Mouse (Mus musculus) ES-E14 (cell line): ENCODE results near the gene 1110059E24Rik. TPM values are rescaled to one million over a fixed set of nuclear protein-coding genes. Genes with fewer than 3 reads are reported as not detected.

Experiments used
- DNase-seq: peaks from one replicate; pipeline ENCODE4 v3.0.0-alpha.2; 2013; ENCODE audit warnings: low read depth, low spot score
- H3K27ac ChIP-seq: 2 replicates; pipeline ENCODE4 v1.5.1; 2012; ENCODE audit warnings: low read depth, mild to moderate bottlenecking, low read length, moderate library complexity, mixed read lengths; ENCODE audit not compliant: poor library complexity, insufficient read depth, severe bottlenecking
- H3K36me3 ChIP-seq: 2 replicates; pipeline ENCODE4 v1.6.1; 2012; ENCODE audit warnings: mild to moderate bottlenecking, low read length, moderate library complexity, mixed read lengths; ENCODE audit not compliant: control insufficient read depth, poor library complexity, insufficient read depth, severe bottlenecking
- H3K4me1 ChIP-seq, 2 experiments: fragments of 150-350 bp in 1 of 2; sonication (generic) in 1 of 2; 2 replicates each; pipeline ENCODE4 v1.6.1; 2012; ENCODE audit warnings: low read length in 2 of 2, mild to moderate bottlenecking in 1 of 2, mixed read lengths in 1 of 2; ENCODE audit not compliant: control insufficient read depth in 2 of 2, insufficient read depth in 2 of 2, poor library complexity in 1 of 2
- H3K4me3 ChIP-seq, 2 experiments: fragments of 150-350 bp in 1 of 2; sonication (generic) in 1 of 2; 2 replicates each; pipeline ENCODE4 v1.5.1; 2012; ENCODE audit warnings: low read length in 2 of 2, low read depth in 1 of 2, mild to moderate bottlenecking in 1 of 2, mixed read lengths in 1 of 2; ENCODE audit not compliant: insufficient read depth in 1 of 2, poor library complexity in 1 of 2, severe bottlenecking in 1 of 2
- H3K9ac ChIP-seq: 2 replicates; pipeline ENCODE4 v1.6.1; 2012; ENCODE audit warnings: low read depth, mild to moderate bottlenecking, low read length, mixed read lengths; ENCODE audit not compliant: poor library complexity, insufficient read depth, severe bottlenecking
- H3K9me3 ChIP-seq: fragments of 150-350 bp; sonication (generic); 2 replicates; pipeline ENCODE4 v1.6.1; 2012; ENCODE audit warnings: low read depth, mild to moderate bottlenecking, low read length; ENCODE audit not compliant: control insufficient read depth, insufficient read depth
- CHD2 ChIP-seq: IDR thresholded peaks from 2 replicates; pipeline ENCODE4 v1.6.1; 2014; ENCODE audit warnings: mild to moderate bottlenecking, low read depth, low read length, inconsistent platforms
- HCFC1 ChIP-seq: IDR thresholded peaks from 2 replicates; pipeline ENCODE4 v1.6.1; 2012; ENCODE audit warnings: low read length, inconsistent platforms, borderline replicate concordance; ENCODE audit not compliant: insufficient read depth
- MAFK ChIP-seq: IDR thresholded peaks from 2 replicates; pipeline ENCODE4 v1.6.1; 2014; ENCODE audit warnings: mild to moderate bottlenecking, low read depth, low read length, inconsistent platforms; ENCODE audit not compliant: insufficient read depth
- ZC3H11A ChIP-seq: IDR thresholded peaks from 2 replicates; pipeline ENCODE4 v1.6.1; 2012; ENCODE audit warnings: low read depth, mild to moderate bottlenecking, inconsistent platforms, low read length, borderline replicate concordance
- ZNF384 ChIP-seq: IDR thresholded peaks from 2 replicates; pipeline ENCODE4 v1.6.1; 2012; ENCODE audit warnings: low read depth, low read length, inconsistent platforms
- in situ Hi-C, 2 experiments: fragments of 600-800 bp; cut with MboI; formaldehyde crosslinking; loops; one replicate each; pipeline ENCODE4 v1.15.1; 2025; ENCODE audit warnings: low sequenced_read_pairs in 2 of 2, inconsistent platforms in 1 of 2; ENCODE audit not compliant: unreplicated experiment in 2 of 2
- total RNA-seq: library from RNA; depleted of rRNA; stranded (reverse); fragments of 300-350 nt; gene quantifications from 2 replicates; pipeline ENCODE4 v1.2.3, GENCODE M21; 2012

1110059E24Rik gene
- total RNA-seq, 1 experiment = 38.9 TPM

- TF ChIP-seq ZC3H11A = no peak
- TF ChIP-seq MAFK = no peak
- TF ChIP-seq HCFC1 = no peak
- no peak for TF ChIP-seq ZNF384
Measured at GRCm38 (mm10) chr19:21669650-21670049, 16.9 kb upstream of the 1110059E24Rik start.

GRCm38 (mm10) chr19:21663756-21664456, 11.1 kb upstream of the 1110059E24Rik start:
- no peak overlapping the region for H3K9ac ChIP-seq
- no peak overlapping the region for H3K27ac ChIP-seq
- TF ChIP-seq ZNF384 = no peak
- TF ChIP-seq ZC3H11A = no peak
- TF ChIP-seq CHD2 = no peak
- no peak for TF ChIP-seq HCFC1
- TF ChIP-seq MAFK = no peak
- in situ Hi-C loops = no loop called here
- no peaks in the 10 kb centered on the region; the same call in 1 of the 2 replicates for H3K36me3 ChIP-seq
- H3K9me3 ChIP-seq = no peaks in the 10 kb centered on the region
- no peak overlapping the region for H3K4me3 ChIP-seq
- peaks cover 0 to 2% of the 10 kb centered on the region in 2 experiments; a peak in 2 of 4 replicates for H3K4me1 ChIP-seq
- no peak for DNase-seq

More at GRCm38 (mm10) chr19:21669650-21670049, 16.9 kb upstream of the 1110059E24Rik start:
- no peak overlapping the region for H3K4me3 ChIP-seq
- no peaks in the 10 kb centered on the region for H3K9me3 ChIP-seq
- peaks cover 0 to 2% of the 10 kb centered on the region in 2 experiments; a peak in 2 of 4 replicates for H3K4me1 ChIP-seq
- in situ Hi-C loops = no loop called here
- DNase-seq = no peak
- no peak overlapping the region for H3K9ac ChIP-seq
- no peak overlapping the region for H3K27ac ChIP-seq
- no peaks in the 10 kb centered on the region; the same call in 1 of the 2 replicates for H3K36me3 ChIP-seq

- peaks cover 0 to 2% of the 10 kb centered on the region in 2 experiments; a peak in 1 of 4 replicates for H3K4me1 ChIP-seq
- in situ Hi-C loops = no loop called here
- no peak overlapping the region for H3K9ac ChIP-seq
- no peak overlapping the region for H3K27ac ChIP-seq
- no peak for DNase-seq
- H3K36me3 ChIP-seq = no peaks in the 10 kb centered on the region; the same call in 1 of the 2 replicates
- no peak overlapping the region for H3K4me3 ChIP-seq
- TF ChIP-seq MAFK (no peak), HCFC1 (no peak), CHD2 (no peak), ZNF384 (no peak), ZC3H11A (no peak)
- H3K9me3 ChIP-seq = no peaks in the 10 kb centered on the region
Measured at GRCm38 (mm10) chr19:21660734-21661133, 8.0 kb upstream of the 1110059E24Rik start.

DNA sequence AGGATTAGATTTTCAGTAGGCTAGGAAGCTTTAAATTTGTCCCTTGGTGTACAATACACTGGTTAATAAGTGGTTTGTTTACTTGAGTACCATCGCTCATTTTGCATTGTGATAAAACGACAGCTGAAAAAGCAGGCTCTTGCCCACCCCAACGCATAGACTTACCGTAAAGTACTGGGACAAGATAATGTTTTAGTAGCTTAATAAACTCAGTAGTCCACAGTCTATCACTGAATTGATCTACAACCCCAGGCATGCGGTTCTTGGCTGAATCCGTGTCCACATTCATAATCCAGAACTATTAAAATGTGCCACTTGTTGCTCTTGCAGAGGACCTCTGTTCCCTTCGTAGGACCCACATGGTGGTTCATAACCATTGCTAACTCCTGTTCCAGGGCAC, 2.0 kb upstream of the 1110059E24Rik start:
- Histone ChIP-seq H3K9me3 (no peaks in the 10 kb centered on the region), H3K4me1 (peaks cover 5 to 9% of the 10 kb centered on the region in 2 experiments; a peak in 3 of 4 replicates), H3K27ac (no peak overlapping the region), H3K4me3 (peak overlapping the region in 1 of 2 experiments; percentile 78; a peak in 2 of 4 replicates), H3K9ac (no peak overlapping the region), H3K36me3 (no peaks in the 10 kb centered on the region)
- DNase-seq = no peak
- in situ Hi-C loops = no loop called here
- no peak for TF ChIP-seq ZNF384
- no peak for TF ChIP-seq MAFK
- no peak for TF ChIP-seq ZC3H11A
- TF ChIP-seq CHD2 = no peak
- no peak for TF ChIP-seq HCFC1
